Mouse (Mus musculus): ENCODE data around the gene Klf7.

Gene Klf7

DNA sequence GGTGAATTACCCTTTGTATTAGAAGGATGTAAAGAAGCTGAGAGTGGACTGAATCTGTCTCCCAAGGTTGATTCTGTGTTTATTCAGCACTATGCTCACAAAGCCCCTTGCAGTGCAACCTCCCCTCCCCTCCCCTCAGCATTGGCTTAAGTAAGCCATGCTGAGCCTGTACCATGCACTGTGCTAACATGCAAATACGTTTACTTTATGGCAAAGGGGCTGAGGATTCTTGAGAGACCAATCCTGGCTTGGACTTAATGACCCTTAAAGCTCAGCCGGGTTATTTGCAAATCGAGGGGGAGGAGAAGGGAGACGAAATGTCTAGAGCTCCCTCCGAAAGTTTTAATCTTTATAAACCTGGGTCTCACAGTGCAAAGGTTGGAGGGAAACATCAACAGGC, 16.0 kb downstream of the Klf7 start:
- no peak for ATAC-seq (ENCODE audit: insufficient number of reproducible peaks, low FRiP score, low TSS enrichment)

GRCm38 (mm10) chr1:64105181-64105646, 16.9 kb downstream of the Klf7 start:
- no peak for ATAC-seq (ENCODE audit: insufficient number of reproducible peaks, low FRiP score, low TSS enrichment)

DNA sequence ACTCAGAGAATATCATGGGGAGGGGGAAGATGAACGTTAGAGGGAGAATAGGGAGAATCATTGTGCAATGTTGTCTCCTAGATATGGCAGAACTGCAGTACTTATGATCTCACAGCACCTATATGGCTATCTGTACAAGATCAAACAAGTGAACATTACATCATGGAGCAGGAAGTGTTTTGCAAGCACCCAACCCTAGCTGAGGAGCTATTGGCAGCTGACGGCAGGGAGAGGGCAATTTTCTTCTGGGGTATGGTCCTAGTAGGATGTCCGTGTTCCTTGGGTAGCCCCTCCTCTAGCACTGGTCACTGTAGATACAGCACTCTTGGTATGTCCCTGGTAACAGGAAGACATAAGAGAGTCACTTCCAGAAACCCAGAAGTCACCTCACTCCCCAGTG, 17.4 kb downstream of the Klf7 start:
- ATAC-seq (ENCODE audit: insufficient number of reproducible peaks, low FRiP score, low TSS enrichment): no peak

- ATAC-seq (ENCODE audit: insufficient number of reproducible peaks, low FRiP score, low TSS enrichment): no peak
Measured at GRCm38 (mm10) chr1:64101331-64101730, 20.8 kb downstream of the Klf7 start.

DNA sequence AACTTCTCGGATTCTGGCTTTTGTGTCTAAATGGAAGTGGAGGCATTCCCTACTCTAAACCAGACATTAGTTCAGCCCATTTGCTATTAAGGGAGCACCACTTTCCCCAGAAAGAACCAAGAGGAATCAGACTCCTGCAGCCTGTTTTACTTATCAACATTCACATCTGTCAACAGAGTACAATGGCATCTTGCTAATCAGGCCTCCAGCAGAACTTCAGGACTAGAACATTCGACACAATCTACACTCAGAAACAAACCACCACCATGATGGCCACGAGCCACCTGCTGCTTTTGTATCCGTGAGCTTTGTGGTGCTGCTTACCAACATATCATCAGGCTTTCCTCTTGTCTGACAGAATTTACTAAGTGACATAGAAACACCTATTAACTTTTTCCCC, 23.3 kb downstream of the Klf7 start:
- no peak for ATAC-seq (ENCODE audit: insufficient number of reproducible peaks, low FRiP score, low TSS enrichment)

GRCm38 (mm10) chr1:64097640-64098287, 24.3 kb downstream of the Klf7 start:
- ATAC-seq (ENCODE audit: insufficient number of reproducible peaks, low FRiP score, low TSS enrichment): no peak

GRCm38 (mm10) chr1:64093018-64093417, 29.1 kb downstream of the Klf7 start:
- no peak for ATAC-seq (ENCODE audit: insufficient number of reproducible peaks, low FRiP score, low TSS enrichment)

DNA sequence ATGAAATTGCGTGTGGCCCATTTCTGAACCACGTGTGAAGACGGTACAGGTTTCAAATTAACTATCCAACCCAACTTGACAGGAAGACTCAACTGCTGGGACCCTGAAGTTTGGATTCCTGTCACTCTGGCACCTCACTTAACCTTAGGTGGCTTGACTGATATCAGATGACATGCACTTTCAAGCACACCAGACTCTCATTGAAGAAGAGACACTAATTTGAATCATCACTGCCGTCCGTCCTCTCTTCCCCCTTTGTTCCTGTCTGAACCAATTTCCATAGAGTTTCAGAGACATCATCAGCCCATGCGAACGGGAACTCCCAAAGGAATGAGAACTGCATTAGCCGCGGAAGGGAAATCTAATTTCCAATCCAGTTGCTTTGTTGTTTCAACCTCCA, 30.5 kb downstream of the Klf7 start:
- no peak for ATAC-seq (ENCODE audit: insufficient number of reproducible peaks, low FRiP score, low TSS enrichment)

- no peak for ATAC-seq (ENCODE audit: insufficient number of reproducible peaks, low FRiP score, low TSS enrichment)
Measured at GRCm38 (mm10) chr1:64090566-64090965, 31.5 kb downstream of the Klf7 start.

DNA sequence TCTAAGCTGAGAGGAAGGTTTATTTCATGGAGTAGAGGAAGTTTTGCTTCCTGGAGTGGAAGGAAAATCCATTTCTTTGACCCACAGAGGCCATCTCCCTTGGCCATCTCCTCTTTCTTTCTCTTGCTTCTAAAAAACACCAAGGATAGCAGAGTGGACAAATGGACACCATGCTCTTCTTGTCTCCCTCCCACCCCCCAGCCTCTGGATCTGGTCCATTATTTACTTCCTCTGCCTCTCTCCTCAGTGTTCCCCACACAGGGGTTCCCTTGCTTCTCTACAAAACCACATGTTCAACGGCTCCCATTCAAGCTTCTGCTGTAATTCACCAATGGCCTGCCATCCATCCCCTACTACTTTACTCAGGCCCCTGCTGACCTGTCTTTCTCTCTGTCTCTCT, 32.4 kb downstream of the Klf7 start:
- no peak for ATAC-seq (ENCODE audit: insufficient number of reproducible peaks, low FRiP score, low TSS enrichment)

GRCm38 (mm10) chr1:64088604-64089320, 33.3 kb downstream of the Klf7 start:
- ATAC-seq (ENCODE audit: insufficient number of reproducible peaks, low FRiP score, low TSS enrichment): peak; percentile 8; the same call in 1 of the 2 replicates

DNA sequence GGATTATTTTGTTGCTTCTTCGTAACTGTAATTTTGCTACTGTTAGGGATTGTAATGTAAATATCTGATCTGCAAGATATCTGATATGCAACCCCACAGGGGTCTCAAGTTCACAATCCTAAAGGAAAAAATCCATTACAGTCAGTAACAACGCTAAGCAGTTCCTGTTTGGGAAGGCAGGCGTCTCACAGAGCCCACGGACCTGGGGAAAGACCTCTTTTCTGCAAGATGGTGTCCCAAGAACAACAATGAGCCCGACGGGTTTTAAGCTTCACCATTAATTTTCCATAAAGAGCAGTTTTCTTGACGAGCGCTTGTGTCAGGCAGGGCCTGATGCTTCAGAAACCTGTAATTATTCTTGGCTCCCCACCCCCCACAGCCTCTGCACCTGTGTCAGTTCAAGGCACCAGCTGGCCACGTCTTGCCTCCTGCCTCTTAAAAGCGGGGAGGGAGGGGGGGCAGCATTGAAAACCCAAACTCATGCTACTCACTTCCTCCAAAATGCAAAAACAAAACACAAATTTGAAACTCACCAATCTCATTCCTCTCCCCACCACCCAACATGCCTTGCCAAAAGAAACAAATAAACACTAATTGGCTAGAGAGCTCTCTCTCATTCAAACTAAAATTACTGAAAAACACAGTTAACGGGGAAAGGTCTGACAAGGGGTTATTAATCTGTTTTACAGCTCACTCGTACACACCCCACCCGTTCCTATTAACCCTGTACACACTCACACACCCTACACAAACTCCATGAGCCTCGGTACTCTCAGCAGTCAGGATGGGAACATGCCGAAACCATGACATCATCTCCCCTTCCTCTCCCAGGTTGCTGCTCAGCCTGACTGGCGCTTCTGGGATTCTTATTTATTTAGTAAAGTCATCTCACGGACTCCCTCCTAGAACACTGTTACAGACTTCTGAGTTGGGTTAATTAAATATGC, 34.2 kb downstream of the Klf7 start:
- ATAC-seq (ENCODE audit: insufficient number of reproducible peaks, low FRiP score, low TSS enrichment): peak; percentile 84

DNA sequence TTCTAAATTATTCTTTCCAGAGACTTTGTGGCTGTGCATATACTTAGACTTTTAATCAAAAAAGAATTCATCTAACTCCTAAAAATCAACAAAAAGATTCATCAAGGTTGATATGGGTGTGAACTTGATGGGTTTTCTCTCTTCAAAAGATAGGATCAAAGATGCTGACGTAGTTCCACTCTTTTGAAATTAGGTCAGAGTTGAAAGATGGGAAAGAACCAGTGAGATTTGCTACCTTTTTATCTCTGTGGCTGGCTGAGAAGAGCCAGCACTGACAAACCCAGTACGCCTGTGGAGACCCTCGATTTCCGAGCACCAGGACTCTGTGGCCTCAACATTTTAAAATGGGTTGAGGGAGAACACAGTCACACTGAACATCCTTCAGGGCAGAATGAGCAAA, 36.2 kb downstream of the Klf7 start:
- ATAC-seq (ENCODE audit: insufficient number of reproducible peaks, low FRiP score, low TSS enrichment): no peak

DNA sequence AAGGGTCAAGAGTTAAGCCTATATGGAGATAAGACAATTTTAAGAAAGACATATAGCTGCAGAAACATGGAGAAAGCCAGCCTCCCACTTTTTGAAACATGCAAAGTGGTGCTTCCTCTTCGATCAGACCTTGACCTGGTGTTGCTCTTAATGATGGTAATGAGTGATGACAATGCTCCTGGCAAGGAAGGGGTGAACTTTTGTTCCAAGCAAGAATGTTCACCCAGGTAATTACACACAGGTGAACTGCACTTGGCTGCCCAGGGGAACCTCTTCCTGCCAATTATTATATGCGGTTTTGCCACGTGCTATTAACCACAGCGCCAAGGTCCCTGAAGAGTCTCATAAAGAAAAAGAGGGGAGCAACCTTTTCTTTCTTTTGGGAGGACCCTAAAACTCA, 36.7 kb downstream of the Klf7 start:
- ATAC-seq (ENCODE audit: insufficient number of reproducible peaks, low FRiP score, low TSS enrichment): no peak

DNA sequence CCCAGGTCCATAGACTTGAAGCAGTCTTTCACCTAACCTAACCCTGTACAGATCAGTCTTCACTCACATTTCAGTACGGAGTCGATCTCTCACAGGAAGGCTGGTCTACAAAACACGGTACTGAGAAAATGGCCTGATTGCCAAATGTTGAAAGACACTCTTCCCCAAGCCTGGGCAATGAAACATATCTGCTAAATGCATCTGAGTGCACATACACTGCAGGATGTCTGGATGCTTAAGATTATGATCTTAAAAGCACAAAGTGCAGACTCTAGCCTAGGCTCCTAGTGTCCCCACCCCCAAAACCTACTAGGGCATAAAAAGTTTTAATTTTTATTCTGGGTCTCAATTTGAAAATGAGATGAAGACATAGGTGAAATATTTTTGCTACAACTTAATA, 37.4 kb downstream of the Klf7 start:
- ATAC-seq (ENCODE audit: insufficient number of reproducible peaks, low FRiP score, low TSS enrichment): no peak

DNA sequence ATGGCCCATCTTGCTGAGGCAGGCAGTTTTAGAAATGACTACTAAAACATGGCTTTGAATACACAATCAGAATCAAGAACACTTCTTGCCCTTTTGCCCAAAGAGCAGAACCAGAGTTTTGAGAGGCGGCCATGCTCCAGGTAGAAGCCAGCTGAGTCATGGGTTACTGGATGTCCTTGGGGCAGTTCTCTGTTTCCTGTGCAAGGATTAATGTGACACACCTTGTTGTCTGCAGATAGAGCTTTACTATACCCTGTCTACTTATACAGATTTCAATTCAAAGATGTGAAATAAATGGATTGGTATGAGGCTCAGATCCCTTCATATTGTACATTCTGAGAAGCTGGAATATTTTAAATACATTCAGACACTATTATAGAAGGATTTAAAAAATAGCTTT, 40.3 kb downstream of the Klf7 start:
- ATAC-seq (ENCODE audit: insufficient number of reproducible peaks, low FRiP score, low TSS enrichment): no peak

DNA sequence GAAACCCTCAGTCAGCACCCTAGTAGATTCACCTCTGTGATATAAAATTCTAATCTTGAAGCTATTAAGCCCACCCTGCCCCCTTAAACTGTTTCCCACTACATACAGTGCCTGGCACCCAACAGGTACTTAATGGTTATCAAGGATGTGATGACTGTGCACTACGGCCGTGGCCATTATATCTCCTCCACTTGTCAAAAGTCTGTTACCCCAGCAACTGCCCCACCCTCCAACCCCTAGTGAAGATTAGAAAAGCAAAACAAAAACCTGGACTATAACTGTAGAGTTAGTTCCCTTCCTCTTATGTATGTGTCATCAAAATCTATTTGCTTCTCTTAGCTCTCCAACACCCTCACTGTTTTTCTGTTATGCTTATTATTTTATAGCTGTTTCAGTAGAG, 40.9 kb downstream of the Klf7 start:
- no peak for ATAC-seq (ENCODE audit: insufficient number of reproducible peaks, low FRiP score, low TSS enrichment)

- no peak for ATAC-seq (ENCODE audit: insufficient number of reproducible peaks, low FRiP score, low TSS enrichment)
Measured at GRCm38 (mm10) chr1:64080263-64080662, 41.8 kb downstream of the Klf7 start.

- peak; percentile 97 for ATAC-seq (ENCODE audit: insufficient number of reproducible peaks, low FRiP score, low TSS enrichment)
Measured at GRCm38 (mm10) chr1:64078747-64079211, 43.3 kb downstream of the Klf7 start.

DNA sequence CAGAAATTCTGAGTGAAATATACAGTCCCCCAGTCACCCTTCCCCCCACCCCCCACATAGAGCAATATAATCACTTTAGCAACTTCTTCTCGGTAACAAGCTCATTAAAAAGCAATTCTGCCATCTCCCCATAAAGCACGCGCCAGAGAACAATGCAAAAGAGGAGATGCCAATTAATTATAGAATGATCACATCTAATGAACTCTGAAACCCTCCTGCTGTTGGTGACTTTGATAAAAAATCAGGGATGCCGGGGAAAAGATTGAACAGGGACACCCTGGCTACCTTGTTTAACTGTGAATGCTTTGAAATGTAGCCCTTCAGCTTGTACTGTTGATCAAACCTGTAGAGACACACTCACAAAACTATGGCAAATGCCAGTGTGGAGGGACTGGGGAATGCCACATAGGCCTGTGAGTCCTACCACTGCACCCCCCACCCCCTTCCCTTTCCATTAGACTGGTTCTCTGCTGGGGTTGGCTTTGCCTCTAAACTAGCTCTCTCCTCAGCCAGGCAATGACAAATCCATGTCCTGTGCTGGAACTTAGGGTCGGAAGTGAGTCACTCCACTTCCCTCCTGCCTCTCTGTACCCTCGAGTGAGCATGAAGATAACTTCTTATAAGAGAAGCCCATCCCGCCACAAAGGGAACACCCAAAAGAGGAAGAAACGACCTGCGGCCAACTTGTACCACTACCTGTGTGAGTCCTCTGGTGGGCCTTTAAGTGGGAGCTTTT, 43.9 kb downstream of the Klf7 start:
- peak; percentile 20; the same call in 1 of the 2 replicates for ATAC-seq (ENCODE audit: insufficient number of reproducible peaks, low FRiP score, low TSS enrichment)

All from cerebellum, adult (tissue).